Mouse (Mus musculus) liver, embryonic 15.5 days (tissue): ENCODE data around the gene Prodh2. TPM values are rescaled to one million over a fixed set of nuclear protein-coding genes. Genes with fewer than 3 reads are reported as not detected.
A peak's percentile ranks its signal among the peaks of the same experiment; 100 is the strongest.

ENCODE experiments used
- ATAC-seq: fragments of 200-750 bp; cut with Nextera tagmentation; 2 replicates; pipeline ENCODE4 v1.8.0; 2017; ENCODE audit warnings: moderate number of reproducible peaks, mild to moderate bottlenecking, moderate library complexity; ENCODE audit not compliant: insufficient read depth
- H3K27ac ChIP-seq: fragments of 300-500 bp; sonication (generic); replicated peaks from 2 replicates; pipeline ENCODE4 v1.5.1; 2015; ENCODE audit warnings: mild to moderate bottlenecking, inconsistent platforms
- H3K27me3 ChIP-seq: fragments of 300-500 bp; sonication (generic); 2 replicates; pipeline ENCODE4 v1.6.1; 2015; ENCODE audit warnings: mild to moderate bottlenecking, inconsistent platforms
- H3K36me3 ChIP-seq: fragments of 300-500 bp; sonication (generic); replicated peaks from 2 replicates; pipeline ENCODE4 v1.6.1; 2015; ENCODE audit warnings: moderate library complexity, mild to moderate bottlenecking, inconsistent platforms
- H3K4me1 ChIP-seq: fragments of 300-500 bp; sonication (generic); replicated peaks from 2 replicates; pipeline ENCODE4 v1.6.1; 2015; ENCODE audit warnings: inconsistent platforms
- H3K4me2 ChIP-seq: fragments of 300-500 bp; sonication (generic); 2 replicates; pipeline ENCODE4 v1.6.1; 2015; ENCODE audit warnings: moderate library complexity, mild to moderate bottlenecking, inconsistent platforms
- H3K4me3 ChIP-seq: fragments of 300-500 bp; sonication (generic); replicated peaks from 2 replicates; pipeline ENCODE4 v1.5.1; 2015; ENCODE audit warnings: mild to moderate bottlenecking, inconsistent platforms
- H3K9ac ChIP-seq: fragments of 300-500 bp; sonication (generic); 2 replicates; pipeline ENCODE4 v1.6.1; 2015; ENCODE audit warnings: moderate library complexity, mild to moderate bottlenecking, inconsistent platforms
- H3K9me3 ChIP-seq: fragments of 300-500 bp; sonication (generic); replicated peaks from 2 replicates; pipeline ENCODE4 v1.6.1; 2016; ENCODE audit warnings: inconsistent platforms
- WGBS: fragments of 180-500 bp; shearing (Covaris S2); methylation state at CpG from one replicate; pipeline ENCODE4 v1.1.7; 2015; ENCODE audit warnings: mixed read lengths; ENCODE audit not compliant: insufficient replicate concordance; 5-methylcytosine and 5-hydroxymethylcytosine counted together
- polyA plus RNA-seq: library from polyadenylated mRNA; unstranded; fragments of >200 nt; fragmentation: Nextera tagmentation; extraction: Ambion mirVana; gene quantifications from 2 replicates; pipeline ENCODE4 v1.2.1, GENCODE M21; 2015

The Prodh2 gene
- polyA plus RNA-seq, 1 experiment from 2014 or later: 57.8 TPM

GRCm38 (mm10) chr7:30550603-30551002, 57.2 kb downstream of the Prodh2 start:
- Histone ChIP-seq H3K27ac (no peak overlapping the region), H3K9me3 (no peaks in the 10 kb centered on the region), H3K36me3 (peaks cover 34% of the 10 kb centered on the region), H3K9ac (no peak overlapping the region), H3K27me3 (no peaks in the 10 kb centered on the region), H3K4me3 (no peak overlapping the region), H3K4me1 (peaks cover 25% of the 10 kb centered on the region), H3K4me2 (no peak overlapping the region)
- WGBS: 79% methylated on average over 1 of the region's 1 CpGs
- ATAC-seq: no peak

- Histone ChIP-seq H3K27me3 (no peaks in the 10 kb centered on the region), H3K4me1 (peaks cover 27% of the 10 kb centered on the region), H3K27ac (peak overlapping the region; percentile 95), H3K36me3 (peaks cover 33% of the 10 kb centered on the region), H3K9ac (peak overlapping the region; percentile 69), H3K4me3 (peak overlapping the region; percentile 72), H3K9me3 (no peaks in the 10 kb centered on the region), H3K4me2 (peak overlapping the region; percentile 97)
- under 1% methylated on average over 10 of the region's 10 CpGs for WGBS
- ATAC-seq: peak; percentile 43
These were observed 58.2 kb downstream of the Prodh2 start for GRCm38 (mm10) chr7:30551445-30552101.

- peaks cover 41% of the 10 kb centered on the region for H3K36me3 ChIP-seq
- H3K27me3 ChIP-seq: no peaks in the 10 kb centered on the region
- H3K27ac ChIP-seq: peak within 1 kb of the TSS; percentile 95
- peak; percentile 91 for ATAC-seq
- peaks cover 32% of the 10 kb centered on the region for H3K4me1 ChIP-seq
- peak within 1 kb of the TSS; percentile 91 for H3K9ac ChIP-seq
- under 1% methylated on average over 44 of the region's 44 CpGs for WGBS
- H3K4me3 ChIP-seq: peak within 1 kb of the TSS; percentile 72
- H3K4me2 ChIP-seq: peak within 1 kb of the TSS; percentile 97
- H3K9me3 ChIP-seq: no peaks in the 10 kb centered on the region
These were observed 58.9 kb downstream of the Prodh2 start, which contains the start of the genes Hspb6 and Proser3 for GRCm38 (mm10) chr7:30552102-30553020. Gene Hspb6, plus strand, starts transcription at chr7:30552178. Gene Proser3, minus strand, starts transcription at chr7:30552299.

- Histone ChIP-seq H3K4me1 (peaks cover 39% of the 10 kb centered on the region), H3K27me3 (no peaks in the 10 kb centered on the region), H3K9me3 (no peaks in the 10 kb centered on the region), H3K4me2 (peak overlapping the region; percentile 97), H3K9ac (peak overlapping the region; percentile 91), H3K36me3 (peaks cover 47% of the 10 kb centered on the region), H3K27ac (peak overlapping the region; percentile 95), H3K4me3 (peak overlapping the region; percentile 72)
- WGBS: 4% methylated on average over 23 of the region's 23 CpGs
- ATAC-seq: no peak
These were observed 59.7 kb downstream of the Prodh2 start for GRCm38 (mm10) chr7:30553021-30553589.

- Histone ChIP-seq H3K9ac (peak overlapping the region; percentile 91; the same call in 1 of the 2 replicates), H3K36me3 (peaks cover 43% of the 10 kb centered on the region), H3K9me3 (no peaks in the 10 kb centered on the region), H3K27ac (peak overlapping the region; percentile 95; the same call in 1 of the 2 replicates), H3K27me3 (no peaks in the 10 kb centered on the region), H3K4me1 (peaks cover 48% of the 10 kb centered on the region), H3K4me2 (peak overlapping the region; percentile 97), H3K4me3 (peak overlapping the region; percentile 72)
- WGBS: 80% methylated on average over 22 of the region's 22 CpGs
- no peak for ATAC-seq
These were observed 60.6 kb downstream of the Prodh2 start for GRCm38 (mm10) chr7:30553810-30554584.

DNA sequence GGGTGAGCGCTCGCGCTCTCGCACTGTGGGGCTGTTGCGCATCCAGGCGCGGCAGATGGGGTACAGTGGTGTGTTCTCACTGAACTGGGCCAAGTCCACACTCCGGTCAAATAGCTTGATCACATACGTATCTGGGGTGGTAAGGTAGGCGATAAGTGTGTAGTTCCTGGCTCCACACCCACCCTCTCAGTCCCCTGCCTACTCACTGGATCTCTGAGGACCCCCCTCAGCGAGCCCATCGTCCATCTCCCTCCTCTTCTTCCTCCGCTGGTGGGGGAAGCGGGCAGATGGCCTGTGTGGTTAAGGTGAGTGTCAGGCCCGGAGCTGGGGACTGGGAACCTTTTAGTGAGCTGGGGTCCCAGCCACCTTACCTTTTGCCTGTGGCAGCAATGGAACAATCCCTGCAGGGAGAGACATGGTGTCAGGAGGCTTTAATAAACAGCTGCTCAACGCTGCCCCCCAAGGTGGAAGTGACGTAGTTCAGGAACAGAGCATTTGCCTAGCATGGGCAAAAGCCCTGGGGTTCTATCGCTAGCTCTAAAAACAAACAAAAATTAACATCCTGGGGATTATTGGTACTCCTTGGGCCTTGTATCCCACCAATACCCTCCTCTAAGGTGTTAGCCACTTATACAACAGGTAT, 63.6 kb downstream of the Prodh2 start:
- H3K4me2 ChIP-seq: no peak overlapping the region
- H3K9ac ChIP-seq: no peak overlapping the region
- no peaks in the 10 kb centered on the region for H3K9me3 ChIP-seq
- no peak overlapping the region for H3K27ac ChIP-seq
- 88% methylated on average over 18 of the region's 18 CpGs for WGBS
- H3K4me3 ChIP-seq: no peak overlapping the region
- no peak for ATAC-seq
- H3K36me3 ChIP-seq: peaks cover 42% of the 10 kb centered on the region
- no peaks in the 10 kb centered on the region for H3K27me3 ChIP-seq
- H3K4me1 ChIP-seq: peaks cover 58% of the 10 kb centered on the region

GRCm38 (mm10) chr7:30557901-30558514, 64.6 kb downstream of the Prodh2 start:
- Histone ChIP-seq H3K4me2 (peak overlapping the region; percentile 82), H3K27ac (peak overlapping the region; percentile 87), H3K9ac (peak overlapping the region; percentile 74), H3K27me3 (no peaks in the 10 kb centered on the region), H3K4me1 (peaks cover 57% of the 10 kb centered on the region), H3K36me3 (peaks cover 42% of the 10 kb centered on the region), H3K9me3 (no peaks in the 10 kb centered on the region), H3K4me3 (peak overlapping the region; percentile 75)
- no peak for ATAC-seq
- 83% methylated on average over 13 of the region's 13 CpGs for WGBS

DNA sequence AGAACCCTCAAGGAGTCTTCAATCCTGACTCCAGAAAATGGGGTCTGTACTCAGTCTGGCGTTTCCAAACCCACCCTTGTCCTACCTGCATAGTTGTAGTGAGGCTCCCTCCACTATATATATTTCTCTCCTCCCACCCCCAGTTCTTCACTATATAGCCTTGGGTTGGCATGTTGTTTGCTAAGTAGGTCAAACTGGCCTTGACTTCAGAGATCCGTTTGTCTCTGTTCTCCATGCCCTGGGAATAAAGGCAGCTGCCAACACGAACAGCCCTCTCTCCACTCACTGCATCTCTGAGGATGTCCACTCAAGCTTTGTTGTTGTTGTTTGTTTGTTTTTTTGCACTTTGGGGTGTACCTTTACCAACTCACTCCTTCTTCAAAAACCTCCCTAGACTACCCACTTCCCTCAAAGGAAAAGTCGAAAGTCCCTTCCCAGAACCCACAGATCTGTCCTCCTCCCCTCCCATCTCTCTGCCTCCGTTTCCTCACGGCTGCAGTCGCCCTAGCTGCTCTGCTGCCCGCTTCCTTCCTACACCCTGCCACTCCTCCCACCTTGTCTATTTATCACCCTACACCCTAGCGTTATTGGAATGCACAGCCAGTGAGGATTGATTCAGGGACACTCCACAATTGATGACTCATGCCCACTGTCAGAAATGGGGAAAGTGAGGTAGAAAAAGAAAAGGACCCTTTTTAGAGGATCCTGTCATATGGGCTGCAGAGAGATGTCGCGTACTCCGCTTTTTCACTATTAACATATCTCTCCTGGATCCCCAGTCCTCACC, 65.4 kb downstream of the Prodh2 start:
- peak overlapping the region; percentile 87 for H3K27ac ChIP-seq
- peak; percentile 50 for ATAC-seq
- H3K4me3 ChIP-seq: peak overlapping the region; percentile 75
- peak overlapping the region; percentile 74 for H3K9ac ChIP-seq
- H3K4me2 ChIP-seq: peak overlapping the region; percentile 82
- no peaks in the 10 kb centered on the region for H3K9me3 ChIP-seq
- WGBS: 7% methylated on average over 12 of the region's 12 CpGs
- H3K36me3 ChIP-seq: peaks cover 42% of the 10 kb centered on the region
- no peaks in the 10 kb centered on the region for H3K27me3 ChIP-seq
- peaks cover 52% of the 10 kb centered on the region for H3K4me1 ChIP-seq

DNA sequence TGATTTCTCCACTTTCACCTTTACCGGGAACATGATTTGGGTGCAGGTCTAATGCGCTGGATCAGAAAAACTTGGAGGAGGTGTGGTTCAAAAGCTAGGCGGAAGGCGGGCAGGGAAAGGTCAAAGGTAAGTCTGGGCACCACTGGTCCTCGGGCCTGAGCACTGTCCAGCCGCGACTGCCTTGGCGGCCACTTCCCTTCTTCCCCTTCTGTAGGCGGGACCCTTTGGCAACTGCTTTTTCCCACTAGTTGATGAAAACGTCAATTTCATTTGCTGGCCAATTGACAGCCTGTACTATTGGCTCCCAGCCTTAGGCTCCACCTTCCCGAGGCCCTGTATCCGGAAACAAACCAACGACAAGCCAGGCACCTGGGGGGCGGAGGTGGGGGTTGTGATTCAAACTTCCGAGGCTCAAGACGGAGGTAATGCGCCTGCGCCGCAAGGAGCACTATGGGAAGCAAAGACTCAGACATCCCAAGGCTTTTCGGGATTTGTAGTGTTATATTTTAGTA, 66.1 kb downstream of the Prodh2 start, which contains the start of gene Lin37:
TSS of gene Lin37 (minus strand) at position 396 of the 512 bp plus-strand sequence.
- Histone ChIP-seq H3K27me3 (no peaks in the 10 kb centered on the region), H3K4me1 (peaks cover 53% of the 10 kb centered on the region), H3K4me3 (peak within 1 kb of the TSS; percentile 75), H3K27ac (peak within 1 kb of the TSS; percentile 87), H3K9ac (peak within 1 kb of the TSS; percentile 74), H3K36me3 (peaks cover 37% of the 10 kb centered on the region), H3K4me2 (peak within 1 kb of the TSS; percentile 82), H3K9me3 (no peaks in the 10 kb centered on the region)
- peak; percentile 80 for ATAC-seq
- WGBS: under 1% methylated on average over 20 of the region's 20 CpGs
